Mouse (Mus musculus) erythroblast, embryonic 14.5 days (primary cell): ENCODE results near the gene Sipa1l3. TPM values are rescaled to one million over a fixed set of nuclear protein-coding genes. Genes with fewer than 3 reads are reported as not detected.

ENCODE experiments used
- H3K27me3 ChIP-seq: 2 replicates; pipeline ENCODE4 v1.6.1; 2012; ENCODE audit warnings: inconsistent platforms; ENCODE audit not compliant: control insufficient read depth
- H3K36me3 ChIP-seq: 2 replicates; pipeline ENCODE4 v1.6.1; 2012; ENCODE audit warnings: mild to moderate bottlenecking, inconsistent platforms; ENCODE audit not compliant: control insufficient read depth
- H3K4me1 ChIP-seq: 2 replicates; pipeline ENCODE4 v1.6.1; 2012; ENCODE audit warnings: inconsistent platforms; ENCODE audit not compliant: control insufficient read depth
- H3K4me3 ChIP-seq: replicated peaks from 2 replicates; pipeline ENCODE3; 2012; ENCODE audit warnings: moderate library complexity, mild to moderate bottlenecking, inconsistent platforms
- H3K9me3 ChIP-seq: 2 replicates; pipeline ENCODE4 v1.6.1; 2012; ENCODE audit warnings: low read length, inconsistent platforms, mixed read lengths; ENCODE audit not compliant: control insufficient read depth
- GATA1 ChIP-seq: IDR thresholded peaks from 2 replicates; pipeline ENCODE4 v1.6.1; 2012; ENCODE audit warnings: low read length, inconsistent platforms, mixed read lengths
- TAL1 ChIP-seq: IDR thresholded peaks from 3 replicates; pipeline ENCODE4 v1.6.1; 2012; ENCODE audit warnings: low read length, inconsistent platforms, mixed read lengths
- polyA plus RNA-seq: library from polyadenylated mRNA; stranded (reverse); fragments of >175 nt; gene quantifications from 2 replicates; pipeline ENCODE4 v1.2.3, GENCODE M21; 2012

Sipa1l3 gene
- polyA plus RNA-seq, 1 experiment = 2.0 TPM

DNA sequence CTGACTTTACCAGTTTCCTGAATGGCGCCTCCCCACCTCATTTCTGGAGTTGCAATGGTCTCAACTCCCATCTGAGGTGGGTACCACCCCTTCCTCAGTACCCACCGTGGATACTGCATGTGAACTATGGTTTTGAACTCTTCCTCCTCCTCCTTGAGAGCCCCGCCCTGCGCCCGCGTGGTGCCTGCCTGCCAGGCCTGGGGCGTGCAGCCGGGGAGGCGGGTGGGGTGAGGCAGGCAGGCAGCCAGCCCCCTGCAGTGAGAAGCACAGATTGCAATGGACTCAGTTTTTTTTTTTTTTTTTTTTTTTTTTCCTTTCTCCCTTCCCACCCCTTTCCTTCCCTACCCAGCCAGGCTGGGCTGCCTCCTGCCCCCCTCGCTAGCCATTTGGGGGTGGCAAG is 201.5 kb downstream of the Sipa1l3 start:
- Histone ChIP-seq H3K4me1 (peaks cover 52% of the 10 kb centered on the region), H3K4me3 (no peak overlapping the region)

DNA sequence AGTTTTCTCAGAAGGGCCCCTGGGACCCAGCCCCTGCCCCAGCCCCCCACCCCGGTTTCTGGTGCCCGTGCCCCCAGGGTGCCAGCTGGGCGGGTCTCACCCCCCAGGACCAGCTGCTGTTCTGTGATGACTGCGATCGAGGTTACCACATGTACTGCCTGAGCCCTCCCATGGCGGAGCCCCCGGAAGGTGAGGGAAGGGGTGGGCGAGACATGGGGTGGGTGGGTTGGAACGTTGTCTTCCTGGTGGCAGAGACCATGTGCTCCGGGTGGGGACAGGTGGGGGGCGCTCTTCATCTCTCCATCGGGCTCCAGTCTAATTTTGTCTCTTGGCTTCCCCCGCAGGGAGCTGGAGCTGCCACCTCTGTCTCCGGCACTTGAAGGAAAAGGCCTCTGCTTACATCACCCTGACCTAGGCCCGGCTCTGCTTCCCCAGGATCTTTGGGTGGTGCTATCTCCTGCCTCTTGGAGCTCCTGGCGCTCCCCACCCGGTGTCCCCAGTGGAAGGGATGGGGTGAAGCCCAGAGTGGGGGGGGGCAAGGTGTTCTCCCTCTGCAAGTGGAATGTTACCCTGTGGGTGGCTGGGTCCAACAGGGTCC is 202.2 kb downstream of the Sipa1l3 start:
- no peak for TF ChIP-seq GATA1
- no peak for TF ChIP-seq TAL1

More for the DNA sequence above, 201.5 kb downstream of the Sipa1l3 start:
- Histone ChIP-seq H3K27me3 (no peaks in the 10 kb centered on the region; the same call in 1 of the 2 replicates), H3K36me3 (peaks cover 9% of the 10 kb centered on the region), H3K9me3 (no peaks in the 10 kb centered on the region)
- TF ChIP-seq TAL1 = no peak
- no peak for TF ChIP-seq GATA1

DNA sequence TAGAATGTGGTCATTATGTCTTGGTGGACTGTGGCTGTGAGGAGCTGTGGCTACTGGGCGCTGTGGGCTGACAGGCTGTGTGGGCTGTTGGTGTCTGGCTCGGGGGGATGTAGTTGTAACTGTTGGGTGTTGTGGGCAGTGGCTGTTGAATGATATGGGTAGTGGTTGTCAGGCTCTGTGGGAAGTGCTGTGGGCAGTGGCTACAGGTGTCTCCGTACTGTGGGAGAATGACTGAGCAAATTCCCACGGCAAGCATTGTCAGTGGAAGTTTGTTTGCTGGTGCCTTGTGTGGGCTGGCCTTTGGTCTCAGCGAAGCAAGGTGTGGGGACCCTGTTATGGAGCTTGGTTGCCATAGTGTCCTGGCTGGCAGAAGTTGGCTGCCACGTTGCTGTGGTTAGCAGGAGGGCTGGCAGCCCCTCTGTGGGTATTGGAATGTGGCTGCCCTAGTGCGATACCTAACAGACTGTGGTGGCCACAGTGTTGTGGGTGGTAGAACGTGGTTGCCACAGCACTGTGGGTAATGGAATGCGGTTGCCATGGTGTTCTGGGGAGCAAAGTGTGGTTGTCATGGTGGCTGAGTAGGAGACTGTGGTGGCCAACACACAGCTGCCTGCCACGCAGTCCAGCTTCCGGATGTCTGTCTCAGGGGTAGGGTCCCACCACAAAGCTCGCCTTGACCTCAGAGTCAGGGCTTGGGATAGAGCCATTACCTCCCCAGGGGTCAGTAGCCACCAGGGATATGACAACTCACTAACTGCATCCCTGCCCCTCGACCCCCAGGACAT is 203.4 kb downstream of the Sipa1l3 start:
- Histone ChIP-seq H3K4me3 (no peak overlapping the region), H3K9me3 (no peaks in the 10 kb centered on the region), H3K4me1 (peaks cover 59% of the 10 kb centered on the region), H3K27me3 (peaks cover 3% of the 10 kb centered on the region; the same call in 1 of the 2 replicates), H3K36me3 (no peaks in the 10 kb centered on the region)
- no peak for TF ChIP-seq GATA1
- TF ChIP-seq TAL1 = no peak

More for the DNA sequence above, 202.2 kb downstream of the Sipa1l3 start:
- Histone ChIP-seq H3K36me3 (peaks cover 4% of the 10 kb centered on the region), H3K27me3 (peaks cover 2% of the 10 kb centered on the region; the same call in 1 of the 2 replicates), H3K4me3 (no peak overlapping the region), H3K9me3 (no peaks in the 10 kb centered on the region), H3K4me1 (peaks cover 55% of the 10 kb centered on the region)

DNA sequence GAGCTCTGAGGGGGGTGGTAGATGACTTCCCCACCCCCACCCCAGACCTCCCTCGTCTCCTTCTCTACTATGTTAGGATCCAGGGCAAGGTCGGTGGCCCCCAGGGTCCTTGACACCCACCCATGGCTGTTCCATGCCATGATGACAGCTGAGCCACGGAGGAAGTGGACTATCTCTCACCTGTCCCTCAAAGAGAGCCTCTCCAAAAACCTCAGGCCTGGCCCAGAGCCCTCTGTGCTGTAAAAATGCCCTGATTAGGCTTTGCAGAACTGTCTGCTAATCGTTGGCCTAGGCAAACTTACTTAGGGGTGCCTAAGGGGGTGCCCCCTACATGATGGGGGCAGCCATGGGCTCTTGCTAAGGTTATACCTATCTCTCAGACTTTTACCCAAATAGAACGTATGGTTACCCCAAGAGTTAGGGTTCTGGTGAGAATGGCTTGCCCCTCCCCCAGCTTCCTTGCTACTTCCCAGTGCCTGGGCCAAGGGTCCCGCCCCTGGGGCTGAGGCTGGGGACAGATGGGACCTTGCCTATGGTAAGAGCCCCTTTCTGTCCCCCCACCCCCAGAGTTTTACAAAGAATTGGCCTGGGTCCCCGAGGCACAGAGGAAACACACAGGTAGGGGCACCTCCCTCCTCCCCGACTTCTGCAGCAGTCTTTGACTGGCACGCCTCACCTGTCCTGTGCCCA is 204.7 kb downstream of the Sipa1l3 start:
- Histone ChIP-seq H3K9me3 (no peaks in the 10 kb centered on the region), H3K36me3 (no peaks in the 10 kb centered on the region), H3K27me3 (peaks cover 13% of the 10 kb centered on the region), H3K4me3 (no peak overlapping the region), H3K4me1 (peaks cover 58% of the 10 kb centered on the region)
- no peak for TF ChIP-seq TAL1
- TF ChIP-seq GATA1 = no peak

DNA sequence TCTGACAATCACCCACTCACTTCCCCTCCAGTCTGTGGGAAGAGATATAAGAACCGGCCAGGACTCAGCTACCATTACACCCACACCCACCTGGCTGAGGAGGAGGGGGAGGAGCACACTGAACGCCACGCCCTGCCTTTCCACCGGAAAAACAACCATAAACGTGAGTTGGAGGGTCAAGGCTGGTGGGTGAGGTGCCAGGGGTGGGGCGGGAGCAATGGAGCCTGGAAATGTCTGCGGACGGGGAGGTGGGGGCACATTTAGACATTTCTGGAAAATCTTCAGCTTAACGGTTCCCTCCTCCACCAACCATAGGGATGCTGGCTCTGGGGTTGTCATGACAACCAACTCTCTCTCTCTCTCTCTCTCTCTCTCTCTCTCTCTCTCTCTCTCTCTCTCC is 205.4 kb downstream of the Sipa1l3 start:
- Histone ChIP-seq H3K4me1 (peaks cover 58% of the 10 kb centered on the region), H3K4me3 (no peak overlapping the region), H3K9me3 (no peaks in the 10 kb centered on the region), H3K36me3 (no peaks in the 10 kb centered on the region), H3K27me3 (peaks cover 20% of the 10 kb centered on the region)
- no peak for TF ChIP-seq TAL1
- no peak for TF ChIP-seq GATA1

DNA sequence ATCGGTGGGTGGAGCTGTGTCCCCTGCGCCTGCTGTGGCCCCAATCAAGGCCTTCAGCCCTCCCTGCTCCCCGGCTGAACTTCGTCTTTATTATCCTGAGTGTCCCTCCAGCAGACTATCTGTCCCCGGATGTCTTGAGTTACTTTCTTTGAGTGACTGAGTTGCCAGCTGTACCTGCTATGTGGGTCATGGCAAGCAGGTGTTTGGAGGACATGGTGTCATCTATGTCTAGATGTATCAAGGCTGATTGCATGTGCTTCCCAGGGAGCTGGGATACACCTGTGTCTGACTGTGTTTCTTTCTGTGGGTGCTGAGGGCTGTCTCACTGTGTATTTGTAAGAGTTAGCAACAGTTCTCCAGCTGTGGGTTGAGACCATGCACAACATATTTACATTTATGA is 208.7 kb downstream of the Sipa1l3 start:
- H3K27me3 ChIP-seq = peaks cover 47% of the 10 kb centered on the region
- H3K9me3 ChIP-seq = no peaks in the 10 kb centered on the region; the same call in 1 of the 2 replicates
- H3K36me3 ChIP-seq = no peaks in the 10 kb centered on the region
- peaks cover 57% of the 10 kb centered on the region for H3K4me1 ChIP-seq
- no peak for TF ChIP-seq TAL1
- TF ChIP-seq GATA1 = no peak
- H3K4me3 ChIP-seq = peak overlapping the region; percentile 65

DNA sequence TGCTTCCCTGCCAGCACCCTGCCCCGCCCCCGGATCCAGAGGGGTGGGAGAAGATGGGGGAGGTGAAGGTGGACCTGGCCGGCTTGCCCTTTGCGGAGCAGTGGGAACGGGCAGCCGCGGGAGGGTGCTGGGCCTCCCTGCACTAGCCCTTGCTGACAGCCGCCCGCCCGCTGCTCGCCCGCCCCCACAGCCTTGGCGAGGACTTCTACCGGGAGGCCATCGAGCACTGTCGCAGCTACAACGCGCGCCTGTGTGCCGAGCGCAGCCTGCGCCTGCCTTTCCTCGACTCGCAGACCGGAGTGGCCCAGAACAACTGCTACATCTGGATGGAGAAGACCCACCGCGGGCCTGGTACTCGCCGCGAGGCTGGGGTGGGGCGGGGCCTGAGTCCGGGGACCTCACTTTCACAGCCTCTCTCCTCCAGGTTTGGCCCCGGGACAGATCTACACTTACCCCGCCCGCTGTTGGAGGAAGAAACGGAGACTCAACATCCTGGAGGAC is 209.2 kb downstream of the Sipa1l3 start:
- H3K9me3 ChIP-seq = peaks cover 2% of the 10 kb centered on the region; the same call in 1 of the 2 replicates
- no peaks in the 10 kb centered on the region for H3K36me3 ChIP-seq
- peak overlapping the region; percentile 65 for H3K4me3 ChIP-seq
- TF ChIP-seq TAL1 (no peak), GATA1 (no peak)
- peaks cover 61% of the 10 kb centered on the region for H3K4me1 ChIP-seq
- peaks cover 52% of the 10 kb centered on the region for H3K27me3 ChIP-seq

DNA sequence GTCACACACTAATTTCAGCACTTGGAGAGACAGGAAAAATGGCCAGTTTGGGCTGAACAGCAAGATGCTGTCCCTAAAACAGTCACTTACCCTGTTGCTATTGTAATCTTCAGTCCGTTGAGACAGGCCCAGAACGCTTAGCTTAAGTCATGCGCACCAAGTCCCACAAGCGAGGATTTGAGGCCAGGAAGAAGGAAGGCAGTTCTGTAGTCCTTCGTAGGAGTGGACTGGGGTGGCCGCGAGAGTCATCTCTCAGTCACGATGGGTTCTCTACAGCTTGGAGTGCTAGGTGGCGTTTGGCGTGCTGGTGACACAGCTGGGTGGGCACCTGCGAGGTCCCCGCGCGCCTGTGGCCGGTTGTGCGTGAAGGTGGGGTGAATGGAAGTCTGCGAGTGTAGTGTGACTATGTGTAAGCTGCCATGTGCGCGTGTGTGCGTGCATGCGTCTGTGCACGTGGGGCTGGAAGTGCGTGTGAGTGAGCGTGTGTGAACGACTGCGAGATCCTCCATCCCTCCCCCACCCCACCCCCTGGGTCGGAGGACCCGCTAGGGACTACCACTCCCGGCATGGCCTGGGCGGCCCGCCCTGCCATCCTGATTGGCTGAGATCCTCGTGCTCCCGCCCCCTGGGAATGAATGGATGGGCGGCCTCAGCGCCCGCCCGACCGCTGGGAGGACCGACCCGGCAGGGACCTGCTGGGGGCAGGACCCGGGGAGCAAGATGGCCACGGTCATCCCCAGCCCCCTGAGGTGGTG is 210.9 kb downstream of the Sipa1l3 start:
- Histone ChIP-seq H3K4me3 (peak overlapping the region; percentile 69), H3K36me3 (no peaks in the 10 kb centered on the region), H3K4me1 (peaks cover 61% of the 10 kb centered on the region), H3K27me3 (peaks cover 69% of the 10 kb centered on the region), H3K9me3 (peaks cover 11% of the 10 kb centered on the region; the same call in 1 of the 2 replicates)
- TF ChIP-seq GATA1 (no peak), TAL1 (no peak)
